In genomic region chr1:170656518-170657227, GRCm38 (mm10) we compare ENCODE assay signal across 17 mouse cellular contexts. TPM values are rescaled to one million over a fixed set of nuclear protein-coding genes. Genes with fewer than 3 reads are reported as not detected.
A peak's percentile ranks its signal among the peaks of the same experiment; 100 is the strongest.
DNase-seq lines count a peak whose midpoint lies in the region; ATAC-seq lines count a peak whose summit lies in the region.
"Had no signal": no experiment of that assay in that cellular context is flagged by ENCODE, and none has a peak within 500 bp of the region (broad histone marks: within the 10 kb centered on the region; RNA-seq: fewer than 3 reads in every experiment).

No protein-coding gene starts in this region.

- no peak for DNase-seq in heart, embryonic 10.5 days (ENCODE audit: low spot score)
- no peak for DNase-seq in heart, postnatal 36 days
- no peak for DNase-seq in neural tube, embryonic 10.5 days (ENCODE audit: extremely low spot score, low spot score)
- DNase-seq in yolk sac, embryonic 10.5 days (ENCODE audit: low spot score): no peak
- no peak for DNase-seq in adrenal gland, postnatal 36 days
- DNase-seq: cerebellum, adult 2 months; gastrocnemius, postnatal 36 days; kidney, adult 2 months; kidney, postnatal 25 days; left cerebral cortex, postnatal 4 days had no signal

- WGBS in heart, embryonic 10.5 days: 81% methylated on average over 11 of the region's 11 CpGs
- WGBS in neural tube, embryonic 13.5 days: 59% methylated on average over 11 of the region's 11 CpGs
- WGBS in liver, embryonic 15.5 days (ENCODE audit: insufficient replicate concordance): 51% methylated on average over 11 of the region's 11 CpGs

- H3K4me2 ChIP-seq in neural tube, embryonic 13.5 days: no peak overlapping the region
- H3K4me2 ChIP-seq in liver, embryonic 15.5 days: no peak overlapping the region
- H3K4me2 ChIP-seq: embryonic facial prominence, embryonic 15.5 days; heart, embryonic 13.5 days had no signal

- H3K9me3 ChIP-seq in heart, embryonic 10.5 days: no peaks in the 10 kb centered on the region
- no peaks in the 10 kb centered on the region for H3K9me3 ChIP-seq in neural tube, embryonic 13.5 days
- H3K9me3 ChIP-seq in liver, embryonic 15.5 days (replicated peaks): no peaks in the 10 kb centered on the region
- H3K9me3 ChIP-seq: embryonic facial prominence, embryonic 15.5 days; heart, embryonic 13.5 days had no signal

- 0 out of 2 replicates have a peak overlapping the region, but pooled peaks have one; percentile 57 for H3K27ac ChIP-seq in heart, embryonic 10.5 days
- 0 out of 2 replicates have a peak overlapping the region, but pooled peaks have one; percentile 1 for H3K27ac ChIP-seq in neural tube, embryonic 13.5 days (replicated peaks)
- H3K27ac ChIP-seq in liver, embryonic 15.5 days (replicated peaks): no peak overlapping the region
- H3K27ac ChIP-seq: embryonic facial prominence, embryonic 15.5 days; heart, embryonic 13.5 days had no signal

- H3K9ac ChIP-seq in neural tube, embryonic 13.5 days: no peak overlapping the region
- no peak overlapping the region for H3K9ac ChIP-seq in liver, embryonic 15.5 days
- H3K9ac ChIP-seq: embryonic facial prominence, embryonic 15.5 days; heart, embryonic 13.5 days had no signal

- H3K4me3 ChIP-seq in heart, embryonic 10.5 days: no peak overlapping the region
- H3K4me3 ChIP-seq in neural tube, embryonic 13.5 days: no peak overlapping the region
- H3K4me3 ChIP-seq in liver, embryonic 15.5 days (replicated peaks): no peak overlapping the region
- H3K4me3 ChIP-seq: embryonic facial prominence, embryonic 15.5 days; heart, embryonic 13.5 days had no signal

- ATAC-seq in neural tube, embryonic 13.5 days (ENCODE audit: low read depth): peak; percentile 32; the same call in 1 of the 2 replicates
- 0 out of 2 replicates have a peak, but pooled peaks have one; percentile 11 for ATAC-seq in liver, embryonic 15.5 days (ENCODE audit: insufficient read depth)
- no peak for ATAC-seq in erythroblast, adult 5-6 weeks (replicated peaks; ENCODE audit: low FRiP score, poor library complexity, severe bottlenecking)
- ATAC-seq: lung, postnatal 0 days had no signal

- H3K36me3 ChIP-seq in heart, embryonic 10.5 days: peaks cover 57% of the 10 kb centered on the region
- H3K36me3 ChIP-seq in neural tube, embryonic 13.5 days: 0 out of 2 replicates have a peak, but pooled peaks cover 7% of the 10 kb centered on the region
- no peaks in the 10 kb centered on the region for H3K36me3 ChIP-seq in liver, embryonic 15.5 days (replicated peaks)
- H3K36me3 ChIP-seq: embryonic facial prominence, embryonic 15.5 days had no signal

- intact Hi-C loops in heart, postnatal 36 days (cut with DNase I): no loop called here

- peaks cover 37% of the 10 kb centered on the region for H3K4me1 ChIP-seq in heart, embryonic 10.5 days
- H3K4me1 ChIP-seq in neural tube, embryonic 13.5 days (replicated peaks): peaks cover 24% of the 10 kb centered on the region
- 0 out of 2 replicates have a peak, but pooled peaks cover 2% of the 10 kb centered on the region for H3K4me1 ChIP-seq in liver, embryonic 15.5 days (replicated peaks)

- no peaks in the 10 kb centered on the region for H3K27me3 ChIP-seq in heart, embryonic 10.5 days (ENCODE audit: insufficient read depth, poor library complexity, severe bottlenecking)
- H3K27me3 ChIP-seq in neural tube, embryonic 13.5 days: no peaks in the 10 kb centered on the region
- H3K27me3 ChIP-seq in liver, embryonic 15.5 days: no peaks in the 10 kb centered on the region
- H3K27me3 ChIP-seq: embryonic facial prominence, embryonic 15.5 days; heart, embryonic 13.5 days had no signal

RNA-seq across cellular contexts. Expression of gene Olfml2b, which starts 12.3 kb away (rescaled TPM):
- 31.4 and 51.0 TPM in 2 replicates for polyA plus RNA-seq in heart, embryonic 10.5 days (2016; fragmentation: Nextera tagmentation; extraction: Ambion mirVana)
- total RNA-seq in heart, postnatal 36 days (2021): 10 to 100 TPM in 1 of 2 experiments, 1 to 10 TPM in 1; 6.7 to 12.0 TPM
- 13.0 and 14.4 TPM in 2 replicates for polyA plus RNA-seq in neural tube, embryonic 13.5 days (2015; fragmentation: Nextera tagmentation; extraction: Ambion mirVana)
- polyA plus RNA-seq in liver, embryonic 15.5 days (2015; fragmentation: Nextera tagmentation; extraction: Ambion mirVana): 3.1 and 3.5 TPM in 2 replicates
- total RNA-seq in erythroblast, adult 5-6 weeks (2015; ENCODE audit: low replicate concordance): 5.4 and 5.9 TPM in 2 replicates
- 5.2 and 13.3 TPM in 2 replicates for total RNA-seq in erythroblast, adult 5-6 weeks (2017; ENCODE audit: low replicate concordance)
- total RNA-seq in adrenal gland, postnatal 36 days (2021): 1 to 10 TPM; 6.0 to 8.9 TPM
- total RNA-seq: monocyte, adult 5-6 weeks had no signal
